Mouse (Mus musculus) intestine, embryonic 15.5 days (tissue): Measurements from ENCODE around the gene Gm10487. TPM values are rescaled to one million over a fixed set of nuclear protein-coding genes. Genes with fewer than 3 reads are reported as not detected.
"Not testable (repeated sequence)": the region's sequence is repeated elsewhere in the genome, so short reads cannot be mapped to it uniquely, and the experiment has no call there.

Source experiments
- ATAC-seq: fragments of 200-750 bp; cut with Nextera tagmentation; 2 replicates; pipeline ENCODE4 v1.8.0; 2017; ENCODE audit warnings: moderate TSS enrichment, moderate library complexity
- H3K27ac ChIP-seq: fragments of 300-500 bp; sonication (generic); 2 replicates; pipeline ENCODE4 v1.5.1; 2015; ENCODE audit warnings: mild to moderate bottlenecking, inconsistent platforms
- H3K27me3 ChIP-seq: fragments of 300-500 bp; sonication (generic); replicated peaks from 2 replicates; pipeline ENCODE4 v1.6.1; 2015; ENCODE audit warnings: inconsistent platforms
- H3K36me3 ChIP-seq: fragments of 300-500 bp; sonication (generic); 2 replicates; pipeline ENCODE4 v1.6.1; 2015; ENCODE audit warnings: inconsistent platforms
- H3K4me1 ChIP-seq: fragments of 300-500 bp; sonication (generic); replicated peaks from 2 replicates; pipeline ENCODE4 v1.6.1; 2015; ENCODE audit warnings: inconsistent platforms
- H3K4me2 ChIP-seq: fragments of 300-500 bp; sonication (generic); replicated peaks from 2 replicates; pipeline ENCODE4 v1.6.1; 2015; ENCODE audit warnings: mild to moderate bottlenecking, inconsistent platforms
- H3K4me3 ChIP-seq: fragments of 300-500 bp; sonication (generic); replicated peaks from 2 replicates; pipeline ENCODE4 v1.5.1; 2015; ENCODE audit warnings: inconsistent platforms
- H3K9ac ChIP-seq: fragments of 300-500 bp; sonication (generic); 2 replicates; pipeline ENCODE4 v1.6.1; 2015; ENCODE audit warnings: inconsistent platforms
- H3K9me3 ChIP-seq: fragments of 300-500 bp; sonication (generic); 2 replicates; pipeline ENCODE4 v1.6.1; 2016; ENCODE audit warnings: inconsistent platforms
- WGBS: fragments of 180-500 bp; shearing (Covaris S2); methylation state at CpG from one replicate; pipeline ENCODE4 v1.1.7; 2015; 5-methylcytosine and 5-hydroxymethylcytosine counted together
- polyA plus RNA-seq: library from polyadenylated mRNA; unstranded; fragments of >200 nt; fragmentation: Nextera tagmentation; extraction: Ambion mirVana; gene quantifications from 2 replicates; pipeline ENCODE4 v1.2.1, GENCODE M21; 2015

Gm10487 gene
- not detected in 2 replicates for polyA plus RNA-seq

GRCm38 (mm10) chrX:30843369-30843768 is at the start of gene Gm10487:
Gene Gm10487, minus strand, starts transcription at chrX:30843469.
- not testable (repeated sequence) for H3K27me3 ChIP-seq, H3K4me3 ChIP-seq, H3K27ac ChIP-seq, H3K9me3 ChIP-seq, ATAC-seq, H3K36me3 ChIP-seq, H3K9ac ChIP-seq, H3K4me1 ChIP-seq, H3K4me2 ChIP-seq
- no CpG with 5 or more reads among the region's 6 CpGs for WGBS
